Mouse (Mus musculus): Measurements from ENCODE around the gene Mpp4. TPM values are rescaled to one million over a fixed set of nuclear protein-coding genes. Genes with fewer than 3 reads are reported as not detected.

The Mpp4 gene
- polyA plus RNA-seq, 1 experiment from 2014 or later, result 0.49 TPM

- peaks cover 34% of the 10 kb centered on the region for H3K36me3 ChIP-seq (ENCODE audit: insufficient read depth, low read length)
- WGBS, result 92% methylated on average over 4 of the region's 4 CpGs
Measured at GRCm38 (mm10) chr1:59183045-59183444, 19.9 kb upstream of the Mpp4 start.

GRCm38 (mm10) chr1:59182373-59182772, 19.2 kb upstream of the Mpp4 start:
- DNase-seq (ENCODE audit: low spot score) (no peak), ATAC-seq (replicated peaks; ENCODE audit: low FRiP score, low read depth) (no peak)
- Histone ChIP-seq H3K36me3 (ENCODE audit: insufficient read depth, low read length) (peaks cover 39% of the 10 kb centered on the region), H3K4me3 (replicated peaks; ENCODE audit: low read depth, low read length) (no peak overlapping the region), H3K9ac (ENCODE audit: low read depth, low read length) (no peak overlapping the region), H3K4me2 (ENCODE audit: low read length) (no peak overlapping the region), H3K9me3 (replicated peaks; ENCODE audit: low read length) (no peaks in the 10 kb centered on the region), H3K4me1 (replicated peaks; ENCODE audit: insufficient read depth, low read length) (no peaks in the 10 kb centered on the region), H3K27me3 (ENCODE audit: insufficient read depth, low read length) (no peaks in the 10 kb centered on the region), H3K27ac (no peak overlapping the region)
- TF ChIP-seq CTCF (IDR thresholded peaks at IDR 0.05; ENCODE audit: low read depth), result no peak
- WGBS, result 99% methylated on average over 2 of the region's 2 CpGs

More at GRCm38 (mm10) chr1:59183045-59183444, 19.9 kb upstream of the Mpp4 start:
- Histone ChIP-seq H3K4me2 (ENCODE audit: low read length) (no peak overlapping the region), H3K9ac (ENCODE audit: low read depth, low read length) (no peak overlapping the region), H3K4me3 (replicated peaks; ENCODE audit: low read depth, low read length) (no peak overlapping the region), H3K9me3 (replicated peaks; ENCODE audit: low read length) (no peaks in the 10 kb centered on the region), H3K27ac (no peak overlapping the region), H3K4me1 (replicated peaks; ENCODE audit: insufficient read depth, low read length) (no peaks in the 10 kb centered on the region), H3K27me3 (ENCODE audit: insufficient read depth, low read length) (no peaks in the 10 kb centered on the region)
- DNase-seq (ENCODE audit: low spot score), result no peak
- no peak for TF ChIP-seq CTCF (IDR thresholded peaks at IDR 0.05; ENCODE audit: low read depth)
- ATAC-seq (replicated peaks; ENCODE audit: low FRiP score, low read depth), result no peak

- Histone ChIP-seq H3K9me3 (replicated peaks; ENCODE audit: low read length) (no peaks in the 10 kb centered on the region), H3K4me1 (replicated peaks; ENCODE audit: insufficient read depth, low read length) (no peaks in the 10 kb centered on the region), H3K9ac (ENCODE audit: low read depth, low read length) (no peak overlapping the region), H3K4me2 (ENCODE audit: low read length) (no peak overlapping the region), H3K27me3 (ENCODE audit: insufficient read depth, low read length) (no peaks in the 10 kb centered on the region), H3K4me3 (replicated peaks; ENCODE audit: low read depth, low read length) (no peak overlapping the region), H3K36me3 (ENCODE audit: insufficient read depth, low read length) (peaks cover 34% of the 10 kb centered on the region), H3K27ac (no peak overlapping the region)
- WGBS, result 91% methylated on average over 3 of the region's 3 CpGs
- no peak for TF ChIP-seq CTCF (IDR thresholded peaks at IDR 0.05; ENCODE audit: low read depth)
- DNase-seq (ENCODE audit: low spot score) (no peak), ATAC-seq (replicated peaks; ENCODE audit: low FRiP score, low read depth) (no peak)
Measured at GRCm38 (mm10) chr1:59180003-59180402, 16.8 kb upstream of the Mpp4 start.

- no peak for ATAC-seq (replicated peaks; ENCODE audit: low FRiP score, low read depth)
- WGBS, result 91% methylated on average over 10 of the region's 10 CpGs
- H3K9ac ChIP-seq (ENCODE audit: low read depth, low read length), result no peak overlapping the region
- H3K36me3 ChIP-seq (ENCODE audit: insufficient read depth, low read length), result peaks cover 30% of the 10 kb centered on the region
- no peak for DNase-seq (ENCODE audit: low spot score)
- no peak overlapping the region for H3K4me2 ChIP-seq (ENCODE audit: low read length)
- no peak for TF ChIP-seq CTCF (IDR thresholded peaks at IDR 0.05; ENCODE audit: low read depth)
- no peaks in the 10 kb centered on the region for H3K27me3 ChIP-seq (ENCODE audit: insufficient read depth, low read length)
- no peaks in the 10 kb centered on the region for H3K4me1 ChIP-seq (replicated peaks; ENCODE audit: insufficient read depth, low read length)
- no peaks in the 10 kb centered on the region for H3K9me3 ChIP-seq (replicated peaks; ENCODE audit: low read length)
- H3K27ac ChIP-seq, result no peak overlapping the region
- H3K4me3 ChIP-seq (replicated peaks; ENCODE audit: low read depth, low read length), result no peak overlapping the region
Measured at GRCm38 (mm10) chr1:59178401-59178800, 15.2 kb upstream of the Mpp4 start.

GRCm38 (mm10) chr1:59174514-59175373, 11.6 kb upstream of the Mpp4 start:
- H3K4me2 ChIP-seq (ENCODE audit: low read length), result no peak overlapping the region
- H3K27me3 ChIP-seq (ENCODE audit: insufficient read depth, low read length), result no peaks in the 10 kb centered on the region
- H3K9ac ChIP-seq (ENCODE audit: low read depth, low read length), result no peak overlapping the region
- H3K36me3 ChIP-seq (ENCODE audit: insufficient read depth, low read length), result peaks cover 20% of the 10 kb centered on the region
- 61% methylated on average over 10 of the region's 10 CpGs for WGBS
- TF ChIP-seq CTCF (IDR thresholded peaks at IDR 0.05; ENCODE audit: low read depth), result no peak
- DNase-seq (ENCODE audit: low spot score) (no peak), ATAC-seq (replicated peaks; ENCODE audit: low FRiP score, low read depth) (no peak)
- no peak overlapping the region for H3K4me3 ChIP-seq (replicated peaks; ENCODE audit: low read depth, low read length)
- no peaks in the 10 kb centered on the region for H3K9me3 ChIP-seq (replicated peaks; ENCODE audit: low read length)
- no peaks in the 10 kb centered on the region for H3K4me1 ChIP-seq (replicated peaks; ENCODE audit: insufficient read depth, low read length)
- no peak overlapping the region for H3K27ac ChIP-seq

GRCm38 (mm10) chr1:59173023-59173422, 9.8 kb upstream of the Mpp4 start:
- WGBS, result 68% methylated on average over 5 of the region's 5 CpGs
- Histone ChIP-seq H3K36me3 (ENCODE audit: insufficient read depth, low read length) (0 out of 2 replicates have a peak, but pooled peaks cover 7% of the 10 kb centered on the region), H3K9ac (ENCODE audit: low read depth, low read length) (no peak overlapping the region)

More at GRCm38 (mm10) chr1:59173023-59173422, 9.8 kb upstream of the Mpp4 start:
- no peak for ATAC-seq (replicated peaks; ENCODE audit: low FRiP score, low read depth)
- no peak overlapping the region for H3K4me3 ChIP-seq (replicated peaks; ENCODE audit: low read depth, low read length)
- H3K4me2 ChIP-seq (ENCODE audit: low read length), result no peak overlapping the region
- H3K27ac ChIP-seq, result no peak overlapping the region
- no peak for DNase-seq (ENCODE audit: low spot score)
- no peaks in the 10 kb centered on the region for H3K4me1 ChIP-seq (replicated peaks; ENCODE audit: insufficient read depth, low read length)
- no peak for TF ChIP-seq CTCF (IDR thresholded peaks at IDR 0.05; ENCODE audit: low read depth)
- no peaks in the 10 kb centered on the region for H3K9me3 ChIP-seq (replicated peaks; ENCODE audit: low read length)
- no peaks in the 10 kb centered on the region for H3K27me3 ChIP-seq (ENCODE audit: insufficient read depth, low read length)

All from kidney, postnatal 0 days (tissue).